Mouse (Mus musculus) embryonic facial prominence, embryonic 11.5 days (tissue): ENCODE measurements around the gene Exoc4. TPM values are rescaled to one million over a fixed set of nuclear protein-coding genes. Genes with fewer than 3 reads are reported as not detected.

ENCODE experiments used
- ATAC-seq: fragments of 200-750 bp; cut with Nextera tagmentation; replicated peaks from 2 replicates; pipeline ENCODE4 v1.8.0; 2017; ENCODE audit warnings: low read depth; ENCODE audit not compliant: insufficient number of reproducible peaks, low FRiP score, low TSS enrichment
- DNase-seq: peaks from one replicate; pipeline ENCODE4 v3.0.0-alpha.2; 2015; ENCODE audit warnings: low spot score
- H3K27ac ChIP-seq: fragments of 300-500 bp; sonication (generic); replicated peaks from 2 replicates; pipeline ENCODE4 v1.5.1; 2014; ENCODE audit warnings: mild to moderate bottlenecking, low read depth, low read length, control low read depth
- H3K27me3 ChIP-seq: fragments of 300-500 bp; sonication (generic); 2 replicates; pipeline ENCODE4 v1.6.1; 2014; ENCODE audit warnings: mild to moderate bottlenecking, low read length, moderate library complexity, mixed read lengths; ENCODE audit not compliant: control insufficient read depth, insufficient read depth
- H3K36me3 ChIP-seq: fragments of 300-500 bp; sonication (generic); replicated peaks from 2 replicates; pipeline ENCODE4 v1.6.1; 2014; ENCODE audit warnings: low read depth, mild to moderate bottlenecking, low read length, moderate library complexity, mixed read lengths; ENCODE audit not compliant: control insufficient read depth, insufficient read depth
- H3K4me1 ChIP-seq: fragments of 300-500 bp; sonication (generic); 2 replicates; pipeline ENCODE4 v1.6.1; 2014; ENCODE audit warnings: low read length, mixed read lengths; ENCODE audit not compliant: control insufficient read depth, insufficient read depth
- H3K4me2 ChIP-seq: fragments of 300-500 bp; sonication (generic); 2 replicates; pipeline ENCODE4 v1.6.1; 2014; ENCODE audit warnings: low read depth, mild to moderate bottlenecking, control low read depth, low read length, moderate library complexity
- H3K4me3 ChIP-seq: fragments of 300-500 bp; sonication (generic); 2 replicates; pipeline ENCODE4 v1.5.1; 2014; ENCODE audit warnings: low read depth, low read length, control low read depth
- H3K9ac ChIP-seq: fragments of 300-500 bp; sonication (generic); replicated peaks from 2 replicates; pipeline ENCODE4 v1.6.1; 2014; ENCODE audit warnings: mild to moderate bottlenecking, control low read depth, low read length
- H3K9me3 ChIP-seq: fragments of 300-500 bp; sonication (generic); replicated peaks from 2 replicates; pipeline ENCODE4 v1.6.1; 2016; ENCODE audit warnings: mild to moderate bottlenecking, low read length, inconsistent platforms, mixed read lengths; ENCODE audit not compliant: control insufficient read depth
- WGBS: fragments of 180-500 bp; shearing (Covaris S2); extraction: QIAGEN DNeasy Blood & Tissue Kit; methylation state at CpG from one replicate; pipeline ENCODE4 v1.1.7; 2014; 5-methylcytosine and 5-hydroxymethylcytosine counted together
- polyA plus RNA-seq: library from polyadenylated mRNA; unstranded; fragments of >200 nt; fragmentation: Nextera tagmentation; extraction: Ambion mirVana; gene quantifications from 2 replicates; pipeline ENCODE4 v1.2.1, GENCODE M21; 2014

Exoc4 gene
- polyA plus RNA-seq, 1 experiment from 2014 or later, result 24.8 TPM

DNA sequence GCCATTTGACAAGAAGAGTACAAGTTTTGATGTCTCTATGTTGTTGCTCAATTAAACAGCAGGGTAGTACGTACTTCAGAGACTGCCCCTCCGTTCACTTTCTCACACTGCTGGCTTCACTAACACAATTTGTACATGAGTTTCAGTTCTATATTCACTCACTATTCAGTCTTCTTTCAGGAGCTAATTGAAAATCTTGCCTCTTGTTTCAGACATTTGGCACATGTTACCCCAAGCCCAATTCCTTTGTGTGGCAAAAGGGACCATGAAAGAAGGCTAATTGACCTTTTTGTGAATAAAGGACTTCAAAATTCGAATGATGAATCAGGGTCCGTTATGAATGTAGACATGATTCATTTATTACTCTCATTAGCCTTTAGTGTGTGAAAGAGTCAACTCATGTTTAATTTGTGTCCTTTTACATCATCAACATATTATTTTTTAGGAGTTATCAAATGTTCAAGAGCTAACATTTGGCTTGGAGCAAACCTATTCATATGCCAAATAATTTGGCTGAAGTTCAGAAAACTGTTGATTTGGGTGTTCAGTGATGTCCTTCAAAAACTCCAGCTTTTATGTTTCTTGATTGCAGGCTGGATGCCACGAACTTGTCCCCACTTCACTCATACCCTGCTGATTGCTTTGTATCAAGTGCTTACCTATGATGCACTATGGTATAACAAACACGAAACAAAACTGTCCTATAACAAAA, 467.5 kb downstream of the Exoc4 start:
- Histone ChIP-seq H3K9me3 (no peaks in the 10 kb centered on the region), H3K4me2 (no peak overlapping the region), H3K9ac (no peak overlapping the region), H3K27me3 (no peaks in the 10 kb centered on the region), H3K4me3 (no peak overlapping the region), H3K4me1 (no peaks in the 10 kb centered on the region), H3K27ac (no peak overlapping the region), H3K36me3 (no peaks in the 10 kb centered on the region)
- DNase-seq (no peak), ATAC-seq (no peak)
- 84% methylated on average over 6 of the region's 6 CpGs for WGBS

DNA sequence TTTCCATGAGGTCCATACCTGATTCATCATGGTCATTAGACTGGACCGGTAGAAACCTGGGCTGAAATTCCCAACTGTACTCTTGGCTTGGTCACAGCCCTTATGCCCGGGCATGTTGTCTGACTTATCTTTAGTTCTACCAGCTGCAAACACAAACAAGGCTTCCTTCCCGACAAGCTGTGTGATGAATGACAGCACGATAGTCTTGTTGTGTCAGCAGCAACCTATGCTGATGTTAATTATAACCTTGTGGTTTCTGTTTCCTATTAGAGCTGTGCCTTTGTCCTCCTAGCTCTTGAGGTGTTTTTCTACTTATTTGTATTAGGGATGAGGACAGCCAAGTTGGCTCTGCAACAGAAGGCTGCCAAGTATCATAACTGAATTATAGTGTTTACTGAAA, 472.3 kb downstream of the Exoc4 start:
- H3K9ac ChIP-seq, result no peak overlapping the region
- H3K27me3 ChIP-seq, result no peaks in the 10 kb centered on the region
- H3K9me3 ChIP-seq, result no peaks in the 10 kb centered on the region
- no peak overlapping the region for H3K4me2 ChIP-seq
- no peaks in the 10 kb centered on the region for H3K36me3 ChIP-seq
- DNase-seq (peak; percentile 13), ATAC-seq (no peak)
- 26% methylated on average over 4 of the region's 4 CpGs for WGBS
- no peaks in the 10 kb centered on the region for H3K4me1 ChIP-seq
- H3K4me3 ChIP-seq, result no peak overlapping the region
- no peak overlapping the region for H3K27ac ChIP-seq

DNA sequence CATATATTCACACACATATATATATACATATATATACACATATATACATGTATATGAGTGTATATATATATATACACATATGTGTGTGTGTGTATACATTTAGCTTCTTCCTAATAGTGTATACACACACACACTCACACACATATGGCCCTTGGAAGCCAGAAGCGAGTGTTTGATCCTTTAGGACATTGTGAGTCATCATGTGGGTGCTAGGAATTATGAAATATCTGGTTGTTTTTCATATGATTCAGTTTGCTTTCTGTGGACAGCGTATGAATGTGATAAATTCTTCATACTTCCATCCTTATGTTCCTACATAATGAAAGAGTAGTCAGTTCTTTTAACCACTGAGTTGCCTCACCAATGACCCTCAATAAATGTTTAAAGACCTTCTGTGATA, 473.9 kb downstream of the Exoc4 start:
- no peaks in the 10 kb centered on the region for H3K4me1 ChIP-seq
- no peak overlapping the region for H3K9ac ChIP-seq
- H3K27me3 ChIP-seq, result no peaks in the 10 kb centered on the region
- no peak for DNase-seq
- H3K9me3 ChIP-seq, result no peaks in the 10 kb centered on the region
- H3K4me2 ChIP-seq, result no peak overlapping the region
- no peak overlapping the region for H3K4me3 ChIP-seq
- H3K27ac ChIP-seq, result no peak overlapping the region
- WGBS, result 88% methylated on average over 2 of the region's 2 CpGs
- H3K36me3 ChIP-seq, result no peaks in the 10 kb centered on the region
- no peak for ATAC-seq

- H3K4me3 ChIP-seq, result no peak overlapping the region
- H3K4me1 ChIP-seq, result no peaks in the 10 kb centered on the region
- no peaks in the 10 kb centered on the region for H3K27me3 ChIP-seq
- 81% methylated on average over 3 of the region's 3 CpGs for WGBS
- no peak overlapping the region for H3K4me2 ChIP-seq
- H3K36me3 ChIP-seq, result no peaks in the 10 kb centered on the region
- H3K27ac ChIP-seq, result no peak overlapping the region
- H3K9me3 ChIP-seq, result no peaks in the 10 kb centered on the region
- ATAC-seq (no peak), DNase-seq (no peak)
- H3K9ac ChIP-seq, result no peak overlapping the region
Observed at GRCm38 (mm10) chr6:33724596-33724995, 475.7 kb downstream of the Exoc4 start.

- 43% methylated on average over 1 of the region's 1 CpGs for WGBS
- DNase-seq (no peak), ATAC-seq (no peak)
- Histone ChIP-seq H3K4me3 (no peak overlapping the region), H3K36me3 (no peaks in the 10 kb centered on the region), H3K27ac (no peak overlapping the region), H3K27me3 (no peaks in the 10 kb centered on the region), H3K4me2 (no peak overlapping the region), H3K4me1 (no peaks in the 10 kb centered on the region), H3K9ac (no peak overlapping the region), H3K9me3 (no peaks in the 10 kb centered on the region)
Observed at GRCm38 (mm10) chr6:33727271-33727670, 478.4 kb downstream of the Exoc4 start.

DNA sequence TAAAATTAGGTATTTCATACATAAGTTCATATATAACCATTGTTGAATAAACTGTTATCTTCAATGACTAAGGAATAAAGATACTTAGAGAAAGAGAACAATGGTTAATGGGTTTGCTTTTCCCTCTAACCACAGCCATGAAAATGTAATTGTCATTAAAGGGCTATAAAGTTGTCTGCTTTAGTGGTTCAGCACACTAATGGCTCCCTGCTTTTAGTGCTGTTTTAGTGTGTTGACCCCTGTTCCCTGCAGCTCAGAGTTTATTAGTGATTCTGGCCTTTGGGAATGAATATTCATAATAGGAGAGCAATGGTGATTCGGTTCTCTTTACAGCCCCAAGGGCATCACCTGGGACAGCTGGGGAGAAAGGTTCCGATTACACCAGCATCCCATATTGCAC, 483.3 kb downstream of the Exoc4 start:
- Histone ChIP-seq H3K36me3 (no peaks in the 10 kb centered on the region), H3K4me1 (no peaks in the 10 kb centered on the region), H3K27ac (no peak overlapping the region), H3K27me3 (no peaks in the 10 kb centered on the region), H3K4me3 (no peak overlapping the region), H3K4me2 (no peak overlapping the region), H3K9me3 (no peaks in the 10 kb centered on the region), H3K9ac (no peak overlapping the region)
- DNase-seq, result no peak
- WGBS, result 65% methylated on average over 2 of the region's 2 CpGs
- ATAC-seq, result no peak

GRCm38 (mm10) chr6:33733602-33734001, 484.7 kb downstream of the Exoc4 start:
- H3K9me3 ChIP-seq, result no peaks in the 10 kb centered on the region
- no peak for DNase-seq
- no peak for ATAC-seq

DNA sequence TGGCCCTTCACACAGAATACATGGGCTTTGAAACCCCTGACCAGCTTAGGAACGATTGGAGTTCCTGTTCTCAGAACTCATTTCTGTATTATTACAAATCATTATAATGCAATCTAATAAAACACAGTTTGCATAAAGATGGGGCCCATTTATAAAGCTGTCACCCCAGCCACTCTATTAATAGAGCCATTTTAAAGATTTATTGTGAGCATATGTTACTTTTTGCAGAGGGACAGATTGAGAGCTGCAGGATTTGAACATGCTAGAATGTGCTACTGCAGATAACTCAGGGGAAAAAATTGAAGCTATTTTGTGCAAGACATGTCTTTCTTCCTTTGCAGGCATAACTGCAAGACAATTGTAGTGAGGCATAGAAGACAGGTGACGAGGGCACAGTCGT, 485.1 kb downstream of the Exoc4 start:
- H3K27ac ChIP-seq, result no peak overlapping the region
- ATAC-seq, result no peak
- H3K9ac ChIP-seq, result no peak overlapping the region
- no peak overlapping the region for H3K4me3 ChIP-seq
- WGBS, result 91% methylated on average over 3 of the region's 3 CpGs
- no peaks in the 10 kb centered on the region for H3K9me3 ChIP-seq
- H3K4me1 ChIP-seq, result no peaks in the 10 kb centered on the region
- no peak for DNase-seq
- H3K4me2 ChIP-seq, result no peak overlapping the region
- H3K36me3 ChIP-seq, result no peaks in the 10 kb centered on the region
- no peaks in the 10 kb centered on the region for H3K27me3 ChIP-seq

More at GRCm38 (mm10) chr6:33733602-33734001, 484.7 kb downstream of the Exoc4 start:
- Histone ChIP-seq H3K9ac (no peak overlapping the region), H3K4me2 (no peak overlapping the region), H3K27ac (no peak overlapping the region), H3K27me3 (no peaks in the 10 kb centered on the region), H3K4me1 (no peaks in the 10 kb centered on the region), H3K36me3 (no peaks in the 10 kb centered on the region), H3K4me3 (no peak overlapping the region)
